Mouse (Mus musculus) MEL (cell line): ENCODE results near the gene Gm10318. TPM values are rescaled to one million over a fixed set of nuclear protein-coding genes. Genes with fewer than 3 reads are reported as not detected.

Experiments used
- DNase-seq: peaks from one replicate; pipeline ENCODE4 v3.0.0; 2011; ENCODE audit warnings: low read depth, low spot score
- H3K27ac ChIP-seq: 2 replicates; pipeline ENCODE4 v1.5.1; 2012; ENCODE audit warnings: low read depth, mild to moderate bottlenecking, control low read depth, low read length, moderate library complexity; ENCODE audit not compliant: control insufficient read depth
- H3K27me3 ChIP-seq, 2 experiments: fragments of 150-350 bp in 1 of 2; sonication (generic) in 1 of 2; 2 replicates each; pipeline ENCODE4 v1.6.1; 2012; ENCODE audit warnings: low read length in 2 of 2, mild to moderate bottlenecking in 2 of 2, improper control_type of control experiment in 1 of 2, moderate library complexity in 1 of 2; ENCODE audit not compliant: insufficient read depth in 2 of 2, control insufficient read depth in 1 of 2
- H3K36me3 ChIP-seq, 2 experiments: 2 replicates each; pipeline ENCODE4 v1.6.1; 2012 to 2014; ENCODE audit warnings: low read length in 2 of 2, improper control_type of control experiment in 1 of 2, inconsistent platforms in 1 of 2, mild to moderate bottlenecking in 1 of 2; ENCODE audit not compliant: insufficient read depth in 2 of 2, control insufficient read depth in 1 of 2
- H3K4me1 ChIP-seq, 2 experiments: fragments of 150-350 bp in 1 of 2; sonication (generic) in 1 of 2; 2 replicates each; pipeline ENCODE4 v1.6.1; 2012; ENCODE audit warnings: low read length in 2 of 2, improper control_type of control experiment in 1 of 2, mild to moderate bottlenecking in 1 of 2; ENCODE audit not compliant: insufficient read depth in 2 of 2, control insufficient read depth in 1 of 2
- H3K4me3 ChIP-seq, 2 experiments: fragments of 150-350 bp in 1 of 2; sonication (generic) in 1 of 2; 2 replicates each; pipeline ENCODE4 v1.5.1; 2012; ENCODE audit warnings: low read depth in 2 of 2, low read length in 2 of 2, mild to moderate bottlenecking in 2 of 2, moderate library complexity in 2 of 2, control low read depth in 1 of 2, improper control_type of control experiment in 1 of 2; ENCODE audit not compliant: control insufficient read depth in 1 of 2, insufficient read depth in 1 of 2
- H3K79me2 ChIP-seq: 2 replicates; pipeline ENCODE4 v1.6.1; 2012; ENCODE audit warnings: mild to moderate bottlenecking, low read length, moderate library complexity; ENCODE audit not compliant: control insufficient read depth, poor library complexity, insufficient read depth
- H3K9ac ChIP-seq: 2 replicates; pipeline ENCODE4 v1.6.1; 2012; ENCODE audit warnings: low read depth, mild to moderate bottlenecking, control low read depth, low read length, moderate library complexity; ENCODE audit not compliant: control insufficient read depth, poor library complexity, severe bottlenecking
- H3K9me3 ChIP-seq: fragments of 150-350 bp; sonication (generic); replicated peaks from 2 replicates; pipeline ENCODE4 v1.6.1; 2012; ENCODE audit warnings: mild to moderate bottlenecking, low read length, improper control_type of control experiment, moderate library complexity; ENCODE audit not compliant: insufficient read depth
- BHLHE40 ChIP-seq: IDR thresholded peaks from 2 replicates; pipeline ENCODE4 v1.6.1; 2012; ENCODE audit warnings: low read depth, mild to moderate bottlenecking, inconsistent platforms, low read length, improper control_type of control experiment, borderline replicate concordance
- CHD1 ChIP-seq: IDR thresholded peaks from 2 replicates; pipeline ENCODE4 v1.6.1; 2012; ENCODE audit warnings: low read depth, mild to moderate bottlenecking, inconsistent platforms, low read length, improper control_type of control experiment
- CHD2 ChIP-seq: IDR thresholded peaks from 2 replicates; pipeline ENCODE4 v1.6.1; 2011; ENCODE audit warnings: low read length, improper control_type of control experiment
- CTCF ChIP-seq, 3 experiments: IDR thresholded peaks in 2 of 3; conservative IDR thresholded peaks in 1 of 3; 2 replicates each; pipeline ENCODE4 v1.5.1; 2011 to 2012; ENCODE audit warnings: low read length in 3 of 3, low read depth in 2 of 3, mild to moderate bottlenecking in 2 of 3, improper control_type of control experiment in 1 of 3, inconsistent platforms in 1 of 3, mixed read lengths in 1 of 3, moderate library complexity in 1 of 3; ENCODE audit not compliant: control insufficient read depth in 1 of 3, insufficient read depth in 1 of 3, poor library complexity in 1 of 3, severe bottlenecking in 1 of 3
- ELF1 ChIP-seq: IDR thresholded peaks from 2 replicates; pipeline ENCODE4 v1.6.1; 2014; ENCODE audit warnings: low read depth, mild to moderate bottlenecking, inconsistent platforms, low read length, improper control_type of control experiment, moderate library complexity
- EP300 ChIP-seq, 2 experiments: IDR thresholded peaks; 2 replicates each; pipeline ENCODE4 v1.6.1; 2011; ENCODE audit warnings: improper control_type of control experiment in 2 of 2, low read length in 2 of 2, low read depth in 1 of 2, mild to moderate bottlenecking in 1 of 2
- ETS1 ChIP-seq: IDR thresholded peaks from 2 replicates; pipeline ENCODE4 v1.6.1; 2012; ENCODE audit warnings: low read depth, mild to moderate bottlenecking, inconsistent platforms, low read length, improper control_type of control experiment, moderate library complexity
- GABPA ChIP-seq: IDR thresholded peaks from 2 replicates; pipeline ENCODE4 v1.6.1; 2012; ENCODE audit warnings: low read depth, mild to moderate bottlenecking, inconsistent platforms, low read length, improper control_type of control experiment, moderate library complexity
- GATA1 ChIP-seq: IDR thresholded peaks from 2 replicates; pipeline ENCODE4 v1.6.1; 2011; ENCODE audit warnings: low read depth, low read length, improper control_type of control experiment
- HCFC1 ChIP-seq: IDR thresholded peaks from 2 replicates; pipeline ENCODE4 v1.6.1; 2012; ENCODE audit warnings: low read depth, mild to moderate bottlenecking, inconsistent platforms, low read length, improper control_type of control experiment, moderate library complexity
- JUND ChIP-seq: IDR thresholded peaks from 2 replicates; pipeline ENCODE4 v1.6.1; 2011; ENCODE audit warnings: low read depth, mild to moderate bottlenecking, improper control_type of control experiment, low read length
- KAT2A ChIP-seq: conservative IDR thresholded peaks from 2 replicates; pipeline ENCODE4 v1.6.1; 2012; ENCODE audit warnings: low read depth, low read length, improper control_type of control experiment, inconsistent platforms
- MAFK ChIP-seq: IDR thresholded peaks from 2 replicates; pipeline ENCODE4 v1.6.1; 2011; ENCODE audit warnings: low read depth, mild to moderate bottlenecking, low read length, improper control_type of control experiment, borderline replicate concordance
- MAX ChIP-seq: IDR thresholded peaks from 2 replicates; pipeline ENCODE4 v1.6.1; 2011; ENCODE audit warnings: low read length, improper control_type of control experiment
- MAZ ChIP-seq: IDR thresholded peaks from 2 replicates; pipeline ENCODE4 v1.6.1; 2012; ENCODE audit warnings: low read depth, mild to moderate bottlenecking, inconsistent platforms, low read length, improper control_type of control experiment
- MEF2A ChIP-seq: IDR thresholded peaks from 2 replicates; pipeline ENCODE4 v1.6.1; 2014; ENCODE audit warnings: low read depth, mild to moderate bottlenecking, inconsistent platforms, low read length, improper control_type of control experiment; ENCODE audit not compliant: poor library complexity, insufficient replicate concordance, severe bottlenecking; ENCODE audit errors: extremely low read depth
- MXI1 ChIP-seq: IDR thresholded peaks from 2 replicates; pipeline ENCODE4 v1.6.1; 2011; ENCODE audit warnings: mild to moderate bottlenecking, low read depth, low read length, improper control_type of control experiment
- MYB ChIP-seq: IDR thresholded peaks from 2 replicates; pipeline ENCODE4 v1.6.1; 2011; ENCODE audit warnings: mild to moderate bottlenecking, low read depth, low read length, improper control_type of control experiment
- MYC ChIP-seq: IDR thresholded peaks from 2 replicates; pipeline ENCODE4 v1.6.1; 2011; ENCODE audit warnings: low read depth, mild to moderate bottlenecking, low read length, improper control_type of control experiment, moderate library complexity
- NELFE ChIP-seq: IDR thresholded peaks from 2 replicates; pipeline ENCODE4 v1.6.1; 2011; ENCODE audit warnings: low read depth, low read length, improper control_type of control experiment
- NRF1 ChIP-seq: IDR thresholded peaks from 2 replicates; pipeline ENCODE4 v1.6.1; 2014; ENCODE audit warnings: low read depth, mild to moderate bottlenecking, inconsistent platforms, low read length, improper control_type of control experiment, moderate library complexity; ENCODE audit not compliant: poor library complexity, insufficient read depth, severe bottlenecking
- POLR2A ChIP-seq, 2 experiments: IDR thresholded peaks; 2 replicates each; pipeline ENCODE4 v1.6.1; 2011 to 2012; ENCODE audit warnings: low read length in 2 of 2, mild to moderate bottlenecking in 2 of 2, control low read depth in 1 of 2, improper control_type of control experiment in 1 of 2, low read depth in 1 of 2, moderate library complexity in 1 of 2; ENCODE audit not compliant: control insufficient read depth in 1 of 2, insufficient read depth in 1 of 2, poor library complexity in 1 of 2
- POLR2AphosphoS2 ChIP-seq: IDR thresholded peaks from 2 replicates; pipeline ENCODE4 v1.6.1; 2011; ENCODE audit warnings: low read length, improper control_type of control experiment
- RAD21 ChIP-seq: IDR thresholded peaks from 2 replicates; pipeline ENCODE4 v1.6.1; 2011; ENCODE audit warnings: mild to moderate bottlenecking, low read depth, low read length, improper control_type of control experiment
- RCOR1 ChIP-seq: IDR thresholded peaks from 2 replicates; pipeline ENCODE4 v1.6.1; 2012; ENCODE audit warnings: low read depth, mild to moderate bottlenecking, inconsistent platforms, low read length, improper control_type of control experiment
- SIN3A ChIP-seq: IDR thresholded peaks from 2 replicates; pipeline ENCODE4 v1.6.1; 2012; ENCODE audit warnings: low read length, improper control_type of control experiment, inconsistent platforms
- SMC3 ChIP-seq: IDR thresholded peaks from 2 replicates; pipeline ENCODE4 v1.6.1; 2011; ENCODE audit warnings: low read depth, low read length, improper control_type of control experiment
- TAL1 ChIP-seq: IDR thresholded peaks from 2 replicates; pipeline ENCODE4 v1.6.1; 2012; ENCODE audit warnings: mild to moderate bottlenecking, inconsistent platforms, low read length, moderate library complexity, mixed read lengths
- TBP ChIP-seq: IDR thresholded peaks from 2 replicates; pipeline ENCODE4 v1.8.0; 2011; ENCODE audit warnings: low read depth, low read length, improper control_type of control experiment
- TCF12 ChIP-seq: IDR thresholded peaks from 2 replicates; pipeline ENCODE4 v1.6.1; 2014; ENCODE audit warnings: low read depth, mild to moderate bottlenecking, inconsistent platforms, low read length, improper control_type of control experiment, moderate library complexity
- UBTF ChIP-seq: IDR thresholded peaks from 2 replicates; pipeline ENCODE4 v1.6.1; 2012; ENCODE audit warnings: low read depth, mild to moderate bottlenecking, inconsistent platforms, low read length, improper control_type of control experiment, moderate library complexity, borderline replicate concordance; ENCODE audit not compliant: insufficient read depth
- USF1 ChIP-seq: IDR thresholded peaks from 2 replicates; pipeline ENCODE4 v1.6.1; 2014; ENCODE audit warnings: low read depth, mild to moderate bottlenecking, inconsistent platforms, low read length, improper control_type of control experiment, moderate library complexity
- USF2 ChIP-seq, 2 experiments: IDR thresholded peaks; 2 replicates each; pipeline ENCODE4 v1.6.1; 2011 to 2012; ENCODE audit warnings: improper control_type of control experiment in 2 of 2, low read length in 2 of 2, borderline replicate concordance in 1 of 2, inconsistent platforms in 1 of 2, low read depth in 1 of 2, mild to moderate bottlenecking in 1 of 2; ENCODE audit not compliant: insufficient read depth in 1 of 2
- ZC3H11A ChIP-seq: IDR thresholded peaks from 2 replicates; pipeline ENCODE4 v1.6.1; 2012; ENCODE audit warnings: low read depth, mild to moderate bottlenecking, inconsistent platforms, low read length, improper control_type of control experiment
- ZKSCAN1 ChIP-seq: IDR thresholded peaks from 2 replicates; pipeline ENCODE4 v1.6.1; 2012; ENCODE audit warnings: low read depth, mild to moderate bottlenecking, inconsistent platforms, low read length, improper control_type of control experiment, moderate library complexity
- ZNF384 ChIP-seq: IDR thresholded peaks from 2 replicates; pipeline ENCODE4 v1.6.1; 2012; ENCODE audit warnings: low read depth, mild to moderate bottlenecking, inconsistent platforms, low read length, improper control_type of control experiment
- polyA plus RNA-seq, 2 experiments: library from polyadenylated mRNA; stranded (reverse) in 1 of 2; unstranded in 1 of 2; fragments of >175 nt in 1 of 2; fragments of >200 nt in 1 of 2; gene quantifications; 2 replicates each; pipeline versions ENCODE4 v1.2.1 to v1.2.4; 2012; ENCODE audit warnings: low replicate concordance in 2 of 2, low read depth in 1 of 2; ENCODE audit not compliant: insufficient read length in 2 of 2, insufficient read depth in 1 of 2, missing spikeins in 1 of 2
- total RNA-seq: library from RNA; depleted of rRNA; stranded (reverse); fragments of 300-350 nt; gene quantifications from 2 replicates; pipeline ENCODE4 v1.2.3, GENCODE M21; 2012

Gm10318 gene
- total and polyA plus RNA-seq, 3 experiments, result not detected

GRCm38 (mm10) chr10:77902211-77902893 is 49.7 kb downstream of the Gm10318 start, which contains the start of gene Lrrc3:
Gene Lrrc3, minus strand, starts transcription at chr10:77902536.
- H3K9ac ChIP-seq, result peak within 1 kb of the TSS; percentile 67
- no peaks in the 10 kb centered on the region; a peak in 1 of 4 replicates for H3K27me3 ChIP-seq
- H3K4me3 ChIP-seq, result peak within 1 kb of the TSS; percentile 71 to 81
- H3K27ac ChIP-seq, result peak within 1 kb of the TSS; percentile 16; the same call in 1 of the 2 replicates
- H3K36me3 ChIP-seq, result peaks cover 0 to 7% of the 10 kb centered on the region in 2 experiments; a peak in 1 of 4 replicates
- no peaks in the 10 kb centered on the region for H3K9me3 ChIP-seq
- H3K4me1 ChIP-seq, result no peaks in the 10 kb centered on the region; a peak in 1 of 4 replicates
- peak; percentile 85 for DNase-seq
- no peaks in the 10 kb centered on the region for H3K79me2 ChIP-seq
- TF ChIP-seq RAD21, result no peak
- TF ChIP-seq CTCF (IDR thresholded peaks at IDR 0.05 in 2 of 3, conservative IDR thresholded peaks at IDR 0.05 in 1 of 3; ENCODE audit: control insufficient read depth in 1 of 3, insufficient read depth in 1 of 3, low read depth in 2 of 3, low read length in 3 of 3, poor library complexity in 1 of 3, severe bottlenecking in 1 of 3), result peak in 2 of 3 experiments; percentile 7 to 8; a peak in 1 of 6 replicates
- TF ChIP-seq CHD2, result no peak
- 0 out of 2 replicates have a peak, but pooled peaks have one; percentile 26 for TF ChIP-seq NELFE
- no peak for TF ChIP-seq KAT2A
- no peak for TF ChIP-seq SMC3
- TF ChIP-seq MYB, result no peak
- TF ChIP-seq GABPA, result no peak
- no peak for TF ChIP-seq TAL1
- TF ChIP-seq GATA1, result no peak
- no peak for TF ChIP-seq MEF2A
- no peak for TF ChIP-seq TCF12
- no peak for TF ChIP-seq ZKSCAN1
- no peak for TF ChIP-seq NRF1
- no peak for TF ChIP-seq ETS1
- TF ChIP-seq BHLHE40, result peak; percentile 31; the same call in 1 of the 2 replicates
- TF ChIP-seq MXI1, result peak; percentile 51; the same call in 1 of the 2 replicates
- no peak for TF ChIP-seq MYC
- no peak for TF ChIP-seq UBTF
- TF ChIP-seq EP300 (IDR thresholded peaks at IDR 0.05; ENCODE audit: low read depth in 1 of 2, low read length in 2 of 2), result no peak
- no peak; the same call in 1 of the 2 replicates for TF ChIP-seq MAZ
- TF ChIP-seq HCFC1, result 0 out of 2 replicates have a peak, but pooled peaks have one; percentile 12
- TF ChIP-seq MAFK, result no peak
- no peak for TF ChIP-seq POLR2AphosphoS2
- no peak for TF ChIP-seq RCOR1
- no peak for TF ChIP-seq USF2 (IDR thresholded peaks at IDR 0.05; ENCODE audit: borderline replicate concordance in 1 of 2, insufficient read depth in 1 of 2, low read depth in 1 of 2, low read length in 2 of 2)
- TF ChIP-seq ELF1, result no peak
- TF ChIP-seq CHD1, result no peak
- TF ChIP-seq SIN3A, result no peak
- no peak for TF ChIP-seq ZC3H11A
- TF ChIP-seq ZNF384, result no peak
- TF ChIP-seq MAX, result no peak
- peak in 1 of 2 experiments; percentile 56; a peak in 1 of 4 replicates for TF ChIP-seq POLR2A (IDR thresholded peaks at IDR 0.05; ENCODE audit: control insufficient read depth in 1 of 2, insufficient read depth in 1 of 2, low read depth in 1 of 2, low read length in 2 of 2, poor library complexity in 1 of 2)
- peak; percentile 82; the same call in 1 of the 2 replicates for TF ChIP-seq TBP
- no peak for TF ChIP-seq JUND
- TF ChIP-seq USF1, result no peak
